Mouse (Mus musculus): ENCODE results near the gene Ctc1.
A peak's percentile ranks its signal among the peaks of the same experiment; 100 is the strongest.
"Not testable (repeated sequence)": the region's sequence is repeated elsewhere in the genome, so short reads cannot be mapped to it uniquely, and the experiment has no call there.

Gene Ctc1

GRCm38 (mm10) chr11:69015644-69016441 is at the start of gene Ctc1:
Ctc1 (plus strand) TSS chr11:69015911.
- DNase-seq, result peak; percentile 92

GRCm38 (mm10) chr11:68966554-68966953 is 49.2 kb upstream of the Ctc1 start:
- DNase-seq, result no peak

DNA sequence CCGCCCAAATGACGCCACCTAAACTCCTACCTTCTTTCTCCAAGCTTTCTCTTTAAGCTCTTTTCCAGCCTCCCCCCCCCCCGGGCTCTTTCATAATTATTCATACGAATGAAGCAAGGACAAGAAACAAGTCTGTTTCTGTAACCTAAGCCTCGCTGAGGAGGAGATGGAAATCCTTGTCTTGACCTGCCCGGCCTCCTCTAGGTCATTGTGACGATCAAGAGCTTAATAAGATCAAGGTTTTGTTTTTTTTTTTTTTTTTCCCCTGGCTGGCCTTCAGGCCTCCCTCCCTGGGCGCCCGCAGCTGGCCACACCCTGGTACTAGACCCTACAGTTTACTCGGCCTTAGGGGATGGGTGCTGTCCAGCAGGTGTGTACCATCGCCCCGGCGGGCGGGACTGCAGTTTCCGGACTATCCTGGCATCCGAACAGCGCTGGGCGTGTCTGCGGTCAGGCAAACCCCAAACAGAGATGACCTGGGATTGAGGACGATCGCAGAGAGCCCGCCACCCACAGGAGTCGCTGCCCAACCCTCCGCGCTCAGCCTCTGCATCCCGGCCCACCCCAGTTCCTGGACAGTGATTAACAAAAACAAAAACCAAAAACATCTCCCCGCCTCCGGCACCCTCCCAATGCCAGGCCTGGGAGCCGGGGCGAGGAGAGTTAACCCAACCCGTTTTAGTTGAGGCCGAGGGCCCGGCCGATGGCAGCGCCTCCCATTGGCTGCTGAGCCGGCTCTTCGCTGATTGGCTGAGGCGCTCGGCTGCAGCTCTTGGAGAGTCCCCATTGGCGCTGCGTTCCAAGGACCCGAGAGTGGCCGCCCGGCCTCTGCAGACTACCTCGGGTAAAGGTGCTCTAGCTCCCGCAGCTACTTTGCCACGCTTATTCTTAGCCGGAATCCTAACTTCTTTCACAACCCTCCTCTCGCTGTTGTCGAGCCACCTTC is 48.1 kb upstream of the Ctc1 start, which contains the start of gene Slc25a35:
TSS of gene Slc25a35 (plus strand) at position 795 of the 946 bp plus-strand sequence.
- peak; percentile 92 for DNase-seq

- DNase-seq, result no peak
Observed at GRCm38 (mm10) chr11:68968752-68969151, 47.0 kb upstream of the Ctc1 start.

DNA sequence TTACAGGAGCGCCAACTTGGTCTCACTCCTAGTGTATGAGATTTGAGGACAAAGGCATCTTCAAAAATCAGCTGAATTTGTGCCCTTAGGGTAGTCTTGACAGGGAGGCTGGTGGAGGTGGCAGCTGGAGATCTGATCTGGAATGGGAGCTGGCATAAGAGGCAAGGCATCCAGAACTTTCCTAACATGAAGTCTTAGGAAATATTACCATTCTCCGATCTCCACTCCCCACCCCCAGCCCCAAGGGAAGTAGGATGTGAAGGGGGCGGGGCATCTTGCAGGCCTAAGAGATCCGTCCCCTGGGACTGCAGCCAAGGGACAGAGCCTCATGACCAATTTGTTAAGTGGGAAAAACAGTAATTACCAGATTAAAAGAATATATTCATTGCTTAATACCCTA is 45.5 kb upstream of the Ctc1 start:
- no peak for DNase-seq

- DNase-seq, result peak; percentile 78
Observed at GRCm38 (mm10) chr11:68973250-68974058, 42.3 kb upstream of the Ctc1 start.

GRCm38 (mm10) chr11:68974059-68974450 is 41.7 kb upstream of the Ctc1 start:
- DNase-seq, result no peak

DNA sequence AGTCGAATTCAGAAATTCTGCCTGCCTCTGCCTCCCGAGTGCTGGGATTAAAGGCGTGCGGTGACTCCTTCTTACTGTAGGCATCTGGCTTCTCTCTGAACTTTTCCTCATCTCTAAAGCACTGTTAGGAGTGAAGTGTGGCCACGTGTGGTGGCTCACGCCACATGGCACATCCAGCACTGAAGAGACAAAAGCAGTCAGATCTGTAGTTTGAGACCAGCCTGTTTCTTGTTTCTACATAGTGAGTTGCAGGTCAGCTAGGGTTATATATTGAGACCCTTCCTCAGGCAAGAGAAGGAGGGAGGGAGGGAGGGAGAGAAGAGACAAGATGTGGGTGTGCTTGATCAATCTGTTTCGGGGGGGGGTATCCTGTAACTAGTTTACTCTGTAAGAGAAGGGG is 40.6 kb upstream of the Ctc1 start, which contains the start of gene Rangrf:
TSS of gene Rangrf (minus strand) at position 101 of the 400 bp plus-strand sequence.
- DNase-seq, result no peak

DNA sequence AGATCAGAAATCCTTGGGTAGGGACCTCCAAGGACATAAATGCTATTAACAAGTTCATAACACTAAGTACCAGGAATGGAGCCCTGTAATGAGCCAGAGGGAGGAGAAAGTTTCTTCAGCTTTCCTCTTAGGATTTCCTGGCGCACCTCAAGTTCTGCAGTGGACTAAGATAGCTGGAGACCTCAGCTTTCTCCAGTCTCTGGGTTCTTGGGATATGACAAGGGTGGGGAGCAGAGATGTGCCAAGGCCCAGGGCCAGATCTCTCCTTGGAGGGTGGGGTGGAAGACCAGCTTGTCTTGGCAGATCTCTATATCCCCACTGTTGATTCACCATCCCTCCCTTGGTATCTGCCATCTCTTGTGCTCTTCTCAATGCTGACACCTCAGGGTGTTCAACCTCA is 40.1 kb upstream of the Ctc1 start:
- DNase-seq, result no peak

DNA sequence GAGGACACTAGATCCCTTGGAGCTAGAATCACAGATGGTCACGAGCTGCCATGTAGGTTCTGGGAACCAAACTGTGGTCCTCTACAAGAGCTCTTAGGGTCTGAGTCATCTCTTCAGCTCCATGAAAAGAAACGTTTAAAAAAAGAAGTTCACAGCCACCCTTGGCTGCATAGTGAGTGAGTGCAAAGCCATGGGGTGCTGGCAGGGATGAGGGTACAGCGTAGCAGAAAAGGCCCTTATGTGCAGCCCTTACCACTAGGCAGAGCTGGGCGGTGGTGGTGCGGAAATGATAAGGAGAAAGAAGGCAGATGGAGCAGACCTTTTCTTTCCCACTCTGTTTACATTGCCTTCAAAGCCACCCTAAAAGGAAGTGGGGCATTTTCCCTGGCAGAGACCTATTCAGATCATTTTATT is 36.4 kb upstream of the Ctc1 start:
- no peak for DNase-seq

DNA sequence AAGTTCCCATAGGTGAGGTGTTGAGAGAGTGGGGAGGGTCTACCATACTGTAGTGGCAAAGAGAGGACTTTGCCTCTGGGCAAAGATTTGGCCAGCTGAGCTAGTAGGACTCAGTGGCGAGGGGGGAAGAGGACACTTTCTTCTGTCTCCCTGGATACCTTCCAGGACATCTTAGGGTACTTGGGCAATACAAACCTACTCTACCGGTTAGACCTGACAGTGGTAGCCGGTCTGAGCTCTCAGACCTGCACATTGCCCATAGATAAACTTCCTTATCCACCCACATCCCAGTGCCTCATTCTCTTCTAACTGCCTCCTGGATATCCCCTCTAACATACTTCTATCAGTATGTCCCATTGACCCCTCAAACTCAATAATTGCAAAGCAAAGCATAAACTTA is 34.8 kb upstream of the Ctc1 start:
- no peak for DNase-seq

GRCm38 (mm10) chr11:68982639-68983369 is 32.9 kb upstream of the Ctc1 start:
- peak; percentile 82 for DNase-seq

- no peak for DNase-seq
Observed at GRCm38 (mm10) chr11:68987365-68987882, 28.3 kb upstream of the Ctc1 start.

DNA sequence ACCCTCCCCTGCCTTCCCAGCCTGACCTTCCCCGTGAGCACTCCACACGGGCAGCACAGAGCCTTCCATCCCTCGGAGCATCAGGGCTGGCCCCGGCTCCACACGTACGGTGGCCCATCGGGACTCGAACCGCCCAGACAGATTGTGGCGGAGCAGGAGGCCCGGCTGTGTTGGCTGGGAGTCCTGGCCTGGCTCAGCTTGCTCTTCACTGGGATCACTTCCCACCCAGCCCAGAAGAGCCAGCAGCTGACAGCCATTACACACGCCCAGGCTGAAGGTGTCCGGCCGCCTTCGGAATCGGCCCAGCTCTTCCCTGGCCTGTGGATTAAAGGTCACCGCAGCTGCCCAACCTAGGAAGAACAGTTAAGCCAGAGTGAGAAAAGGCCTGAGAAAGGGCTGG is 27.4 kb upstream of the Ctc1 start:
- DNase-seq, result no peak

- DNase-seq, result no peak
Observed at GRCm38 (mm10) chr11:68993122-68993521, 22.6 kb upstream of the Ctc1 start.

DNA sequence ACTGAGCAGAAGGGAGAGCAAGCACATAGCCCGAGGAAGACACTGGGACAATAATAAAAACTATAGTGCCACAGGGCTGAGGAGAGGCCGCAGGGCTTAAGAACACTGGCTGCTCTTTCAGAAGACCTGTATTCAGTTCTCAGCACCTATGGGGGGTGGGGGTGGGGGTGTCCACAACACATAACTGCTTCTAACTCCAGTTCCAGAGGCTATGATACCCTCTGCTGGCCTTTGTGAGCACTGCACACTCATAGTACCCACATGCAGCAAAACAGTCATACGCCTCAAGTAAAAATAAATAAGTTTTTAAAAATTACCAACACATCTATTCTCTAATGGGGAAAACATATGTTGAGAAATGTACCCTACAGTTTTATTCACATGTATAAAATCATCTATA is 21.3 kb upstream of the Ctc1 start:
- DNase-seq, result no peak

DNA sequence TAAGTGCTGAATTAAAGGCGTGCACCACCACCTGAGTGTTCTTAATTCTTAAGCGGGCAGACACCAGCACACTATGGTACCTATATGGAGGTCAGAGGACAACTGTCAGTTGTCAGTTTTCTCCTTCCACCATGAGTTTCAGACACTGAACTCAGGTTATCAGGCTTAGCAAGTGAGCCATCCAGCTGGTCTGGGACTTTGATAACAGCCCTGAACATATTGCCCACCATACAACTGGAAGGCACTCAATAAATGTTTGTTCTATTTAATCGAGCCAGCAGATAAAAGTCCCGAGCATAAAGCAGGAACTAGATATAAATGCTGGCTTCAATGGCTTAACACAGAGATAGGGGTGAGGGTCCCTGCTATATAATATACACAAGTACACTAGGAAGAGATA is 18.6 kb upstream of the Ctc1 start:
- DNase-seq, result no peak

DNA sequence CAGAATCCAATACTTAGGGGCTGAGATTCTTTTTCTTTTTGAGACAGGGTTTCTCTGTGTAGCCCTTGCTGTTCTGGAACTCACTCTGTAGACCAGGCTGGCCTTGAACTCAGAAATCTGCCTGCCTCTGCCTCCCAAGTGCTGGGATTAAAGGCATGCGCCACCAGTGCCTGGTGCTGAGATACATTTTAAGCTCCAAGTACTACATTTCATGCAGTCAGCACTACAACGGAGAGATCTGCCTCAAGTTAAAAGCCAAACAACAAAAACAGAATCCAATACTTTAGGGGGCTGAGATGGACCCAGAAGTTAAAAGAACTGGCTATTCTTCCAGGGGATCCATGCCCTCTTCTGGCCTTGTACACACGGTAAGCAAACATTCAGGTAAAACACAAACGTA is 12.9 kb upstream of the Ctc1 start:
- not testable (repeated sequence) for DNase-seq

- DNase-seq, result no peak
Observed at GRCm38 (mm10) chr11:69003592-69003991, 12.1 kb upstream of the Ctc1 start.

DNA sequence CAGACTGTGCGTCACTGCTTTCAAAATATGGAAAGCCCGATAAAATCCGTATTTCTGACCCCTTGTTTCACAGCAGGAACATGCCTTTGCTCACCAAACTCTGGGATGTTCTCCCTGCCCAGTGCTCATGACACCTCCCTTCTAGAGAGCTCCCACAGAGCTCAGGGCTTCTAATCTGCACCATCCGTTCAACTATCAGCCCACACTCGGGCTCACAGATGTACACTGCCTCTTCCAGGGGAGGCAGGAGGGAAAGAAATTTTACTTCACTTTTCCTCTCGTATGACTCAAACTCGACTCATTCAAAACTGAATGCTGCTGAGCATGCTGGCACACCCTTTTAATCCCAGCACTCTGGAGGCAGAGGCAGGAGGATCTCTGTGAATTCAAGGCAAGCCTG is 10.5 kb upstream of the Ctc1 start:
- DNase-seq, result no peak

GRCm38 (mm10) chr11:69006575-69006974 is 9.1 kb upstream of the Ctc1 start:
- DNase-seq, result not testable (repeated sequence)
